Mouse (Mus musculus) brain, embryonic 14.5 days (tissue): ENCODE results near the gene Castor1.

Experiments used
- CTCF ChIP-seq: fragments of 200-500 bp; IDR thresholded peaks from 2 replicates; pipeline ENCODE4 v1.5.1; 2012; ENCODE audit warnings: inconsistent platforms, mild to moderate bottlenecking, moderate library complexity, borderline replicate concordance; ENCODE audit not compliant: insufficient read depth, insufficient read length; ENCODE audit errors: extremely low read depth
- POLR2A ChIP-seq: fragments of 200-500 bp; IDR thresholded peaks from 2 replicates; pipeline ENCODE4 v1.6.1; 2012; ENCODE audit warnings: mild to moderate bottlenecking, inconsistent platforms, borderline replicate concordance; ENCODE audit not compliant: poor library complexity, insufficient read depth, insufficient read length, severe bottlenecking; ENCODE audit errors: extremely low read depth

DNA sequence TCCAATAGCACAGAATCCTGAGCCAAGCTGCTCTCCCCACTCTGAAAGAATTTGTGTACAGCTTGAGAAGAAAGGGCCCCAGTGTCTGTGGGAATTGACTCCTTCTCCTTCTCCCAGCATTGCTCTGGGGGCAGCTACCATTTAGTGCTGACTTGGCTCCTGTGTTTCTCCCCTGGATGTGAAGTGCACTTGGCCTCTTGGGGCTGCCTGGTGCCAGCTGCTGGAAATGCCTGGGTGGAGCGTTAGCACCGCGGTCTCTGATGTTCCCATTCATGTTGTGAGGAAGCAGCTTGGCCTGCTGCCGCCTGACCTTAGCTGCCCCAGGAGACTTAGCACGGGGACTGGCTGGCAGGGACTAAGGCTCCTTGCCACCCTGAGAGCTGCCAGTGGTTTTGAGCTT, 43.4 kb upstream of the Castor1 start:
- TF ChIP-seq CTCF (no peak), POLR2A (no peak)
